Comparison of ENCODE assay signal across 8 mouse cellular contexts in genomic region chr11:59226787-59227603, GRCm38 (mm10). TPM values are rescaled to one million over a fixed set of nuclear protein-coding genes. Genes with fewer than 3 reads are reported as not detected.
DNase-seq lines count a peak whose midpoint lies in the region; ATAC-seq lines count a peak whose summit lies in the region.

No protein-coding gene starts in this region.

- peak overlapping the region; percentile 100 for H3K9ac ChIP-seq in embryonic facial prominence, embryonic 15.5 days
- peak overlapping the region; percentile 100 for H3K9ac ChIP-seq in intestine, embryonic 16.5 days (ENCODE audit: low read depth, low read length)

- no peaks in the 10 kb centered on the region for H3K27me3 ChIP-seq in embryonic facial prominence, embryonic 15.5 days
- no peaks in the 10 kb centered on the region for H3K27me3 ChIP-seq in intestine, embryonic 16.5 days (replicated peaks; ENCODE audit: control insufficient read depth, insufficient read depth, low read length)

- H3K36me3 ChIP-seq in embryonic facial prominence, embryonic 15.5 days = 0 out of 2 replicates have a peak, but pooled peaks cover 3% of the 10 kb centered on the region
- H3K36me3 ChIP-seq in intestine, embryonic 16.5 days (ENCODE audit: control insufficient read depth, insufficient read depth, low read length) = no peaks in the 10 kb centered on the region

- H3K4me2 ChIP-seq in embryonic facial prominence, embryonic 15.5 days (replicated peaks) = peak overlapping the region; percentile 60
- H3K4me2 ChIP-seq in intestine, embryonic 16.5 days (ENCODE audit: low read depth, low read length) = peak overlapping the region; percentile 91

- intact Hi-C loops in left cerebral cortex, postnatal 36 days (cut with DNase I) = loop anchor here (2.0 to 10.0 kb wide), 2 partner anchors 18 to 258 kb away; partner anchors contain the start of gene 2310033P09Rik

- peak; percentile 13 for DNase-seq in spleen, adult 12 weeks (ENCODE audit: low spot score)
- DNase-seq in spleen, postnatal 14 days (ENCODE audit: low spot score in 2 of 2) = no peak
- DNase-seq in lung, postnatal 10 days = peak; percentile 42
- DNase-seq in layer of hippocampus, adult 11-12 months (ENCODE audit: low spot score) = no peak
- DNase-seq in yolk sac, embryonic 10.5 days (ENCODE audit: low spot score) = no peak
- DNase-seq in left cerebral cortex, postnatal 36 days (ENCODE audit: low spot score in 2 of 2) = no peak

- 4% methylated on average over 21 of the region's 21 CpGs for WGBS in embryonic facial prominence, embryonic 15.5 days
- WGBS in intestine, embryonic 16.5 days = 3% methylated on average over 21 of the region's 21 CpGs

- H3K27ac ChIP-seq in embryonic facial prominence, embryonic 15.5 days (replicated peaks) = peak overlapping the region; percentile 97
- peak overlapping the region; percentile 99 for H3K27ac ChIP-seq in intestine, embryonic 16.5 days (ENCODE audit: low read length)

- peak overlapping the region; percentile 97 for H3K4me3 ChIP-seq in embryonic facial prominence, embryonic 15.5 days (replicated peaks)
- H3K4me3 ChIP-seq in intestine, embryonic 16.5 days (ENCODE audit: low read length) = peak overlapping the region; percentile 77

- ATAC-seq in embryonic facial prominence, embryonic 15.5 days (ENCODE audit: insufficient number of reproducible peaks, low FRiP score, low TSS enrichment, low read depth) = no peak
- no peak for ATAC-seq in intestine, embryonic 16.5 days

- no peaks in the 10 kb centered on the region for H3K9me3 ChIP-seq in embryonic facial prominence, embryonic 15.5 days (replicated peaks)
- H3K9me3 ChIP-seq in intestine, embryonic 16.5 days (ENCODE audit: control insufficient read depth, low read length) = no peaks in the 10 kb centered on the region

- peaks cover 51% of the 10 kb centered on the region for H3K4me1 ChIP-seq in embryonic facial prominence, embryonic 15.5 days
- H3K4me1 ChIP-seq in intestine, embryonic 16.5 days (ENCODE audit: control insufficient read depth, insufficient read depth, low read length) = peaks cover 39% of the 10 kb centered on the region

RNA-seq across cellular contexts. Expression of gene Arf1, which starts 1.1 kb away (rescaled TPM):
- 718 and 720 TPM in 2 replicates for polyA plus RNA-seq in embryonic facial prominence, embryonic 15.5 days (2015; fragmentation: Nextera tagmentation; extraction: Ambion mirVana)
- polyA plus RNA-seq in intestine, embryonic 16.5 days (2015; fragmentation: Nextera tagmentation; extraction: Ambion mirVana) = 733 and 751 TPM in 2 replicates
- total RNA-seq in left cerebral cortex, postnatal 36 days (2021) = 100 to 1,000 TPM; 415 to 451 TPM

RNA-seq across cellular contexts. Expression of gene 2310033P09Rik, which starts 18.9 kb away (rescaled TPM):
- polyA plus RNA-seq in embryonic facial prominence, embryonic 15.5 days (2015; fragmentation: Nextera tagmentation; extraction: Ambion mirVana) = 30.6 and 31.3 TPM in 2 replicates
- polyA plus RNA-seq in intestine, embryonic 16.5 days (2015; fragmentation: Nextera tagmentation; extraction: Ambion mirVana) = 32.7 and 33.1 TPM in 2 replicates
- total RNA-seq in left cerebral cortex, postnatal 36 days (2021) = 10 to 100 TPM; 19.2 to 20.2 TPM

RNA-seq across cellular contexts. Expression of gene Mrpl55, which starts 24.7 kb away (rescaled TPM):
- 82.3 and 82.8 TPM in 2 replicates for polyA plus RNA-seq in embryonic facial prominence, embryonic 15.5 days (2015; fragmentation: Nextera tagmentation; extraction: Ambion mirVana)
- 101 and 104 TPM in 2 replicates for polyA plus RNA-seq in intestine, embryonic 16.5 days (2015; fragmentation: Nextera tagmentation; extraction: Ambion mirVana)
- total RNA-seq in left cerebral cortex, postnatal 36 days (2021) = 10 to 100 TPM; 33.5 to 39.2 TPM

RNA-seq across cellular contexts. Expression of gene Guk1, which starts 35.0 kb away (rescaled TPM):
- 111 and 113 TPM in 2 replicates for polyA plus RNA-seq in embryonic facial prominence, embryonic 15.5 days (2015; fragmentation: Nextera tagmentation; extraction: Ambion mirVana)
- polyA plus RNA-seq in intestine, embryonic 16.5 days (2015; fragmentation: Nextera tagmentation; extraction: Ambion mirVana) = 114 and 115 TPM in 2 replicates
- total RNA-seq in left cerebral cortex, postnatal 36 days (2021) = 100 to 1,000 TPM; 128 to 152 TPM

RNA-seq across cellular contexts. Expression of gene Gjc2, which starts 44.0 kb away (rescaled TPM):
- polyA plus RNA-seq in embryonic facial prominence, embryonic 15.5 days (2015; fragmentation: Nextera tagmentation; extraction: Ambion mirVana) = 0.52 and 0.74 TPM in 2 replicates
- polyA plus RNA-seq in intestine, embryonic 16.5 days (2015; fragmentation: Nextera tagmentation; extraction: Ambion mirVana) = 0.81 and 1.4 TPM in 2 replicates
- total RNA-seq in left cerebral cortex, postnatal 36 days (2021) = 10 to 100 TPM; 10.1 to 17.5 TPM

Comparison
In these comparisons a context has a peak if more than half of its experiments do, and no peak if none do; other contexts are left out.
1. DNase-seq: peak in spleen, adult 12 weeks (single experiment) and lung, postnatal 10 days (single experiment); none in spleen, postnatal 14 days (0 of 2), layer of hippocampus, adult 11-12 months (single experiment), yolk sac, embryonic 10.5 days (single experiment) and left cerebral cortex, postnatal 36 days (0 of 2).